Mouse (Mus musculus): ENCODE measurements around the gene Polr3g.
"Not testable (repeated sequence)": the region's sequence is repeated elsewhere in the genome, so short reads cannot be mapped to it uniquely, and the experiment has no call there.

Gene Polr3g

DNA sequence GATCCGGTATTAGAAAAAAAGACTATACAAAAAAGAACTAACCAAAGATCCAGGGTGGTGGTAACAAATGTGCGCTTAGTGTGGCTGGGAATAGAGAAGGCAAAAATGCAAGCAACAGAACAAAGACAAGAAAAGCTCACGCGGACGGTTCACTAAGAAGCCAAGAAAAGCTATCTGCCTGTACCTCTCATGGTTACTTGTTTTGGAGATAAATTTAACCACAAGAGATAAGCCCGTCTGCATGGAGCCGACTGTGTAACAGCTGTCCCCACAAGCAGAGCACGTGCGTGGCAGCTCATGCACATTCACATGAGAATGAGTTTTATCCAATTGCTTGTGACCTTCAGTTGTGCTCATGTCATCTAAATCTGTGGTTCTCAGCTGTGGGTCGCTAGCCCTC, 20.3 kb downstream of the Polr3g start:
- no peak for DNase-seq (ENCODE audit: extremely low read depth, low read depth, low spot score)

- DNase-seq (ENCODE audit: extremely low read depth, low read depth, low spot score) = no peak
Measured at GRCm38 (mm10) chr13:81689587-81689986, 21.2 kb downstream of the Polr3g start.

DNA sequence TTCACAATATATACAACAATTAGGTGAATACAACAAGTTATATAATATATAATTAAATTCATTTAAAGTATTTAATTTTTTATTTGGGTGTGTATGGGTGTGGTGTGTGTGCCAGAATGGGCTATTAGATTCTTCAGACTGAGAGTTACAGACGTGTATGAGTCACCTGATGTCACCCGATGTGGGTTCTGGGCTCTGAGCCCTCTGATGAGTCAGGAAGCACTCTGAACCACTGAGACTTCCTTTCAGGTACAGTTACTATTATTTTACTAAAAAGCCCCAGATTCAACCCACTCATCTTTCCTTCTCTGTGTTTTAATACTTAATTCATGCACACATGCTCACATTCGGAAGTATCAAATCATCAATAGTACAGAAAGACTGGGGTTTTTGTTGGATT, 25.9 kb downstream of the Polr3g start:
- DNase-seq (ENCODE audit: extremely low read depth, low read depth, low spot score) = no peak

- DNase-seq (ENCODE audit: extremely low read depth, low read depth, low spot score) = peak; percentile 51
Measured at GRCm38 (mm10) chr13:81684258-81684657, 26.6 kb downstream of the Polr3g start.

DNA sequence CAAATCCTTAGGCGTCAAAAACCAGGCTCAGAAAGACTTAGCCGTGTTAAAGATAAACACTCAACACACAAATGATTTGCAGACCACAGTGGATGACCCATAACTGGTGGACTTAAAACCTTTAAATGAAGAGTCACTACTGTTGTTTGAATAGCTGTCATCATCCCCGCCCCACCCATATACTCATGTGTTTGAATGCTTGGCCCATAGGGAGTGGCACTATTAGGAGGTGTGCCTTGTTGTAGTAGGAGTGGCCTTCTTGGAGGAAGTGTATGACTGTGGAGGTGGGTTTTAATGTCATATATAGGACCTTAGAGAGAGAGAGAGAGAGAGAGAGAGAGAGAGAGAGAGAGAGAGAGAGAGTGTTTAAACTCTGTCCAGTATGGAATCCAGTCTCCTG, 27.7 kb downstream of the Polr3g start:
- DNase-seq (ENCODE audit: extremely low read depth, low read depth, low spot score) = no peak

GRCm38 (mm10) chr13:81675333-81675732, 35.5 kb downstream of the Polr3g start:
- DNase-seq (ENCODE audit: extremely low read depth, low read depth, low spot score) = no peak

- no peak for DNase-seq (ENCODE audit: extremely low read depth, low read depth, low spot score)
Measured at GRCm38 (mm10) chr13:81667713-81668112, 43.1 kb downstream of the Polr3g start.

DNA sequence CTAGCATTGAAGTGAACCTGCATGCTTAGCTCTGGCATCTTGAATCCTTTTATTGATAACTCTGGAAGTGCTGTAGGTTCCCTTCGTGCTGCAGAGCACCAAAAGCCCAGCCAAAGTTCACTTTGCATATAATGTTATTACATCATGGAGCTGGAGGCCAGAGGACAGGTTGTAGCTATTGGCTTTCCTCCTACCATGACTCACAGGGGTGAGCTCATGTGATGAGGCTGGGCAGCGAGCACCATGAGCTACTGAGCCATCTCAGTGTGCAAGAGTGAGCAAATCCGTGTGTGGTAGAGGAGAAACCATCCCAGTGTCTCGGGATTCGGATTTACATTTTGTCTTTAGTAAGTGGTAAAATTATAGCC, 46.5 kb downstream of the Polr3g start:
- DNase-seq (ENCODE audit: extremely low read depth, low read depth, low spot score) = peak; percentile 50

- no peak for DNase-seq (ENCODE audit: extremely low read depth, low read depth, low spot score)
Measured at GRCm38 (mm10) chr13:81663566-81664330, 47.1 kb downstream of the Polr3g start.

- DNase-seq (ENCODE audit: extremely low read depth, low read depth, low spot score) = no peak
Measured at GRCm38 (mm10) chr13:81658053-81658752, 52.6 kb downstream of the Polr3g start.

DNA sequence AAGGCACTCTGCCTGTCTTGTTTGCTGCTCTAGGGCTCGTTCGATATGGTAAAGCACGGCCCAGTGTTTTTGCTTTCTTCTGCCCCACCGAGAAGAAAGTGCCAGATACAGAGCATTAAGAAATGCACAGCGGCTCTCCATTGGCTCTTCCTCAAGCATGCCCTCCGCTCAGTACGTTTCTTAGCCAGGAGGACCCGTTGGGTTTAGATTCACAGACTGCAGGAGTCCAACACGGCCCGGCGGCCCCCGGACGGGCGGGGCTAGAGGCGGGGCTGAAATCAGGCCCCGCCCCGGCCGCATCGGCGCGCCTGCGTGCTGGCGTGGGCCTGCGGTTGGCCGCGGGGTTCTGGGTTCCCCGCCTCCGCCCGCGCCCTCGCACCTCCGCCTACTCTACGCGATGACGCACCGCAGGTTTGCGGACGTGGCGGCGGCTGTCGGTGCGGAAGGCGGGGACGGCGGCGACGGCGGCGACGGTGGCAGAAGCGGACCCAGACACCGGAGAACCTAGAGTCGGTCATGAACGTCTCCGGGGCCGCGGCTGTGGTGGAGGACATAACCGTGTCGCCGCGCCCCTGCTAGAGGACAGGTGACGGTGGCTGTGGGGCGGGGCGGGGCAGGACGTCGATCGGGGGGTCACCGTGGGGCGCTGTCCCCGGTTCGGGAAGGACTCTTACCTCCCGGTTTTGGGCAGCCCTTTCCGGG, 53.3 kb downstream of the Polr3g start, which contains the start of gene Lysmd3:
Gene Lysmd3, plus strand, starts transcription at position 313 of the 702 bp plus-strand sequence.
- DNase-seq (ENCODE audit: extremely low read depth, low read depth, low spot score) = no peak

DNA sequence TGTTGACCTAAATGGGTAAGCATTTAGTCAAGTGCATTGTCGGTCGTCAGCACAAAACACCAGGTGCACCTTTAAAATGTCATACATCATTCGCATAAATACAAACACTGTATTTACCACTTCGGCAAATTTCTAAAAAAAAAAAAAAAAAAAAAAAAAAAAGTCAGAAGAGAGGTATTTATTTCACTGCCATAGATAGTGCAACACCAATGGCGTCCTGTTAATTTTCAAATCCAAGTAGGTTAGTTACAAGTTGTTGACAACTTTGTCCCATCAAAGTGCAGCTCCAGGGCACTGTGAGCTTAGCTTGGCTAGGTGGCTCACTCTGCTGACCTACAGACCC, 53.8 kb downstream of the Polr3g start:
- no peak for DNase-seq (ENCODE audit: extremely low read depth, low read depth, low spot score)

DNA sequence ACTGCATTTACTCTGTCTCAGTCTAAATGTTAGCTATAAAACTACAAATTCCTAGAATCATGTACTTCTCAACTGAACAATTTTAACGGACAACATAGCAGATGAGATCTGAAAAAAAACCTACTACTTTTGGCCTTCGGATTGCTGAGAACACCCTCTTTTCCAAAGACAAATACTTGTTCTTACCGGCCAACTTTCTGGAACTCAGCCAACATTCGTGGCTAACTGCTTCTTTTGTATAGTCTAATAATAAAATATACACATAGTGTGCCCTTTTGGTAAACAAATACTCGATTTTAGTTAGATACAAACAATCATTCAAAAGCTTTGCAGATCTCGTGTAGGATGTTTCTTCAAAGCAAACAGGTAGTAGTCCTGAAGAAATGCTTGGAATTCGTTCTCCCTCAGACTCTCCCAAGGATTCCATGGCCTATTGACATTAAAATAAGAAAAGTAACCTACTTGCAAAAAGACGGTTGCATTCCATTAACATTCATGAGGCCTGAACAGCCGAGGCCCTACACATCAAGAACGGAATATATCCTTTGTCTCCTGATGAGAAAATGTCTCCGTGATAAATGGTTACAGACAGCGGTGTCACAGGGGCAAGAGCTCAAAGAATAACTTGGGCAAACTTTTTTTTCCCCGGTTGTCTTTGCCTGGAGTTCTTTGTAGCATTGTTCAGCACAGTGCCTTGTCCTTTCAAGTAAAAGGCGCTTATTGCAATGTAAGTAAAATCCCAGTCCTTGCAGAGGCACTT, 54.5 kb downstream of the Polr3g start:
- DNase-seq (ENCODE audit: extremely low read depth, low read depth, low spot score) = no peak

GRCm38 (mm10) chr13:81650382-81650781, 60.4 kb downstream of the Polr3g start:
- not testable (repeated sequence) for DNase-seq (ENCODE audit: extremely low read depth, low read depth, low spot score)

GRCm38 (mm10) chr13:81646348-81646747, 64.5 kb downstream of the Polr3g start:
- DNase-seq (ENCODE audit: extremely low read depth, low read depth, low spot score) = no peak

DNA sequence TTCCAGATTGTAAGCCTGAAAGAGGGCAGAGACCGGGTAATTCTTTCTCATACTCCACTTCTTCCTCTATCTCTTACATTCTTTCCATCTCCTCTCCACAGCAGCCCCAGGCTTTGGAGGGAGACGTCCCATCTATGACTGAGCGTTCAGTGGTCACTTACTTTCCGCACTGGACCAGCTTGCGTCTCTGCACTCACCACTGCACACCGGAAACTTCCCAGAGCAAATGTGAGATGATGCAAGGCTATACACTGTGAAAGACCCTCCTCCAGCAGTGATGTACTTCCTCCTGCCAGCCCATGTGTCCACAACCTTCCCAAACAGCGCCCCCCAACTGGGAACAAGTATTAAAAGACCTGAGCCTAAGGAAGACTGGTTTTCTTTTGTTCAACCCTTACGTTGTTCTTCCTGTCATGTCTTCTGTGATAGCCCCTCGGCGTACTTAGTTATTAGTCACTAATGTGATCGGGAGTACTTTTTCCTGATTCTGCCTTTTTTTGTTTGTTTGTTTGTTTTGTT, 66.7 kb downstream of the Polr3g start:
- no peak for DNase-seq (ENCODE audit: extremely low read depth, low read depth, low spot score)

DNA sequence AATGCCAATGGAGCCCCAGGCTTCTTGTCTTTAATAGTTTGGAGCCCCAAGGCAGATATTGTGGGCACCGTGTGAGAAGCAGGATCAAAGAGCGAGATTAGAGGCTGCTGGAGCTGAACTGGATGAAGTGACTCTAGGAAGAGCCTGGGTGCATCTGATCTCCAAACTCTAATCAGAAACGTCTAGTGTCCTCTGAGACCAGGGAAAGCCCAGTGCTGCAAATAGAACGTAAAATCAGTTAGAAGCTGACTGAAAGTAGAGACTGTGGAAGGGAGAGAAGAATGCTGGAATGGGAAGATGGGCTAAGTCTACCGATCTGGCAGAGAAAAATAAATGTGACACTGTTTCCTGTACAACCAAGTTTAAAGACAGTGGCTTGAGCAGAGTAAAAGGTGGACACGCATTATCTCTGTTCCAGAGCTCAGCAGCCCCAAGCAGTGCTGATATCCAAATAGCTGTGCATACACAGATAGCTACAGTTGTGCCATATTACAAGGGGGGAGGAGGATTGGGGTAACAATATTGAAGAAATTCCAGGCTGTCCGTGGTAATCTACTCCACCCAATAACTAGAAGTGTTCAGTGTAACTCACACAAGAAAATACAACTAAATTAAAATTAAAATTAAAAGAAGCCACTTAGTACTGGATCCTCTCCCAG, 68.2 kb downstream of the Polr3g start:
- DNase-seq (ENCODE audit: extremely low read depth, low read depth, low spot score) = no peak

DNA sequence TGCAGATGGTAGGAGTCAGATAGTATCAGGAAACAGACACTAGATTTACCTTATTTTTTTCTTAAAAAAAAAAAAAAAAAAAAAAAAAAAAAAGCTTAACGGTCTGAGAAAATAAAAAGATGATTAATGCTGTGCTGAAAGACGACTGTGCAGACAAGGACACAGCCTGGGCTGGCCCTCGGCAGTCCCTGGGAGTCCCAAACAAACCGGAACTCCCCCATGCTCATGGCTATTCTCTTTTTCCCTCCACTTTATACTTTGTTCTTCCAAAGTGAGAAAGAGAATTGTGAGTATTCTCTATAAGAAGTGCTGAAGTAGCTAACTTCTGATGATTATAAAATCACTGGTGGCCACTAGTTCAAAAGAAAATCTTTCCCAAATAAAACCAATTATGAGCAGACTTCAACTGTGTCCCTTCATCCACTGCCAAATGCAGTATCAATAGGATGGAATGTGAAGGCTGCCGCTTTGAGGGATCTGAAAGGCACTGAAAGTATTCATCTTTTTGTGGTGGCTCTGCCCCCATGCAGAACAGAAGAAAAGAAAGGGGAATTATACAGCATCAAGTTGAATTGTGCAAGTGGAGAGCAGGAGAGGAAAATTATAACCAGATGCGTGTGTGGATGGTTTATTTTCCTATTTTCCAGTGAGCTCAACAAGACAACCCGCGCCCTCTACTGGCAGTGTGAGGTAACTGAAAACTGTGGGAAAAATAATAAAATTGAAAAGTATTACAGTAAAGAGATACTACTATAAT, 69.3 kb downstream of the Polr3g start:
- DNase-seq (ENCODE audit: extremely low read depth, low read depth, low spot score) = no peak

- no peak for DNase-seq (ENCODE audit: extremely low read depth, low read depth, low spot score)
Measured at GRCm38 (mm10) chr13:81640881-81641280, 69.9 kb downstream of the Polr3g start.

GRCm38 (mm10) chr13:81639624-81640023, 71.2 kb downstream of the Polr3g start:
- no peak for DNase-seq (ENCODE audit: extremely low read depth, low read depth, low spot score)

Measured in fat pad, adult 2 months (tissue).